Mouse (Mus musculus) cerebellum, adult 2 months (tissue): ENCODE results near the gene Ank3.

ENCODE experiments used
- CTCF ChIP-seq: fragments of 200-500 bp; IDR thresholded peaks from 2 replicates; pipeline ENCODE4 v1.5.1; 2011; ENCODE audit warnings: low read depth, mild to moderate bottlenecking, control low read depth, low read length, moderate library complexity, borderline replicate concordance; ENCODE audit not compliant: insufficient read depth
- POLR2A ChIP-seq: fragments of 200-500 bp; IDR thresholded peaks from 2 replicates; pipeline ENCODE4 v1.6.1; 2011; ENCODE audit warnings: low read length, control low read depth, borderline replicate concordance; ENCODE audit not compliant: insufficient read depth

- no peak for TF ChIP-seq POLR2A
- no peak for TF ChIP-seq CTCF
These were observed 171.2 kb downstream of the Ank3 start for GRCm38 (mm10) chr10:69569740-69570139.
